Comparison of ENCODE assay signal across 8 mouse cellular contexts in genomic region chr11:45008078-45008477, GRCm38 (mm10).
DNase-seq lines count a peak whose midpoint lies in the region; ATAC-seq lines count a peak whose summit lies in the region.

No protein-coding gene starts in this region.

- H3K9ac ChIP-seq in intestine, embryonic 14.5 days (ENCODE audit: low read length), result no peak overlapping the region

- H3K36me3 ChIP-seq in intestine, embryonic 14.5 days (ENCODE audit: control insufficient read depth, insufficient read depth, low read length), result no peaks in the 10 kb centered on the region

- no peak overlapping the region for H3K4me3 ChIP-seq in intestine, embryonic 14.5 days (ENCODE audit: low read depth, low read length)

- H3K27me3 ChIP-seq in intestine, embryonic 14.5 days (replicated peaks; ENCODE audit: control insufficient read depth, insufficient read depth, low read length), result no peaks in the 10 kb centered on the region

- no peak overlapping the region for H3K27ac ChIP-seq in intestine, embryonic 14.5 days (ENCODE audit: low read depth)

- no peak for ATAC-seq in intestine, embryonic 14.5 days (replicated peaks; ENCODE audit: low FRiP score, low TSS enrichment, low read depth)

- intact Hi-C loops in left cerebral cortex, postnatal 14 days (cut with DNase I), result loop anchor here (1.0 kb wide), 1 partner anchor 397 kb away; no protein-coding TSS in a partner anchor

- H3K9me3 ChIP-seq in intestine, embryonic 14.5 days (ENCODE audit: control insufficient read depth, low read length), result no peaks in the 10 kb centered on the region

- H3K4me1 ChIP-seq in intestine, embryonic 14.5 days (replicated peaks; ENCODE audit: control insufficient read depth, insufficient read depth, low read length), result 0 out of 2 replicates have a peak, but pooled peaks cover 6% of the 10 kb centered on the region

- peak; percentile 76 for DNase-seq in R1 (ENCODE audit: low read depth, low spot score)
- peak; percentile 72 to 88 for DNase-seq in cerebellum, postnatal 4 days (ENCODE audit: low spot score in 2 of 2)
- DNase-seq in gastrocnemius, postnatal 10 days, result peak; percentile 82
- DNase-seq in intestine, embryonic 14.5 days (ENCODE audit: low spot score), result peak; percentile 93
- DNase-seq in left cerebral cortex, postnatal 14 days (ENCODE audit: low spot score in 2 of 2), result peak; percentile 55 to 81
- DNase-seq in mesoderm, embryonic 11.5 days (ENCODE audit: low read depth, low spot score), result peak; percentile 85
- DNase-seq in right cerebral cortex, postnatal 36 days (ENCODE audit: low spot score in 2 of 2), result peak; percentile 14 to 22
- DNase-seq in urinary bladder, postnatal 4 days (ENCODE audit: low spot score in 2 of 2), result peak; percentile 54 to 79

- peak overlapping the region; percentile 46 for H3K4me2 ChIP-seq in intestine, embryonic 14.5 days (ENCODE audit: low read length)

- 4% methylated on average over 7 of the region's 7 CpGs for WGBS in intestine, embryonic 14.5 days

Comparison
In these comparisons a context has a peak if more than half of its experiments do, and no peak if none do; other contexts are left out.
1. DNase-seq: peak in every context shown above with its lines; median percentile 93 in intestine, embryonic 14.5 days; 85 in mesoderm, embryonic 11.5 days; 82 in gastrocnemius, postnatal 10 days; 80 in cerebellum, postnatal 4 days; 76 in R1; 68 in left cerebral cortex, postnatal 14 days; 66 in urinary bladder, postnatal 4 days; 18 in right cerebral cortex, postnatal 36 days.